Mouse (Mus musculus): Measurements from ENCODE around the gene Apba3.

Gene Apba3

DNA sequence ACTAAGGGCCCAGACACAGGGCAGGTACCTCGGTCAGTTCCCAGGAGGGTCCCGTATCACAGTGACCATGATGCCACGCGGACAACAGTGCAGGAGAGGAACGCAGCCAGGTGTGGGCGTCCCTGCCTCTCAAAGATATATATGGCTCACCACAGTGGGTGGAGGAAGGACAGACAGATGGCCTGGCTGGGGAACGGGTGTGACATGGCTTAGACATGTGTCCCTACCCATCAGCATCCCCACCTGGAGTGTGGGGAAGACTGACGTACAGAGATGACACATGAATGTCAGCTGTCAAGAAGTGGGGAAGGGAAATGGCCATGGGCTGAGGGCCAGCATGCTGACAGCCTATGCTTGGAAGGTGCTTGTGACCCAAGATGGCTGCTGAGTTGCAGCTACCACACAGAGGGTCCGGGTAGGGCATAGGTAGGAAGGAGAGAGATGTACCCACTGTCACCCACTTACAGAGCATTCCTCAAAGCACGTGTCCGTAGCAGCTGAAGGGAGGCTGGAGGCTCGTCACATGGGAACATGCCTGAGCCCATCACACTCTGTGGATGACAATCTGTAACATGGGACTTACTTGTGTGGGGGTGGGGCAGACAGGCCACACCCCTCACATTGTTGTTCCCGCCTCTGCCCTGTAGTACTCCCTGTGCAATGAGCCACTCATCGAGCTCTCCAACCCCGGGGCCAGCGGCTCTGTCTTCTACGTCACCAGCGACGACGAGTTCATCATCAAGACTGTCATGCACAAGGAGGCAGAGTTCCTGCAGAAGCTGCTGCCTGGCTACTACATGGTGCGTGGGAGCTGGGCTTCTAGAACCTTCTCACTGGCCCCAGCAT, 40.3 kb downstream of the Apba3 start:
- no peak for DNase-seq (ENCODE audit: inconsistent ontology term)

DNA sequence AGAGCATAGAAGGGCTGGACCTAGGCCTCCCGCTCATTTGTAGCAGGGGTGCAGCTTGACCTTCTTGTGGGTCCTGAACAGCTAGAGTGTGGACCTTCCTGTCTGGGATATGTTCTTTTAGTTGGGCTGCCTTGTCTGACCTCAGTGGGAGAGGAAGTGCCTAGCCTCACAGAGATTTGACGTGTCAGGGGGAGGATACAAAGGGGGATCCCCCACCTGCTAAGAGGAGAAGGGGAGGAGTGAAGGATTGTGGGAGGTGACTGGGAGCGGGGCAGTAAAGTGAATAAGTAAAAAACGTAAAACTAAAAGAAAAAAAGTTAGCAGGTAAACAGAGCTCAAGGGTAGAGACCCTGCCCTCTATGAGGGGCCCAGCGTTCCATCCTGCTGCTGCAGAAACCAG, 42.8 kb downstream of the Apba3 start:
- DNase-seq (ENCODE audit: inconsistent ontology term), result no peak

DNA sequence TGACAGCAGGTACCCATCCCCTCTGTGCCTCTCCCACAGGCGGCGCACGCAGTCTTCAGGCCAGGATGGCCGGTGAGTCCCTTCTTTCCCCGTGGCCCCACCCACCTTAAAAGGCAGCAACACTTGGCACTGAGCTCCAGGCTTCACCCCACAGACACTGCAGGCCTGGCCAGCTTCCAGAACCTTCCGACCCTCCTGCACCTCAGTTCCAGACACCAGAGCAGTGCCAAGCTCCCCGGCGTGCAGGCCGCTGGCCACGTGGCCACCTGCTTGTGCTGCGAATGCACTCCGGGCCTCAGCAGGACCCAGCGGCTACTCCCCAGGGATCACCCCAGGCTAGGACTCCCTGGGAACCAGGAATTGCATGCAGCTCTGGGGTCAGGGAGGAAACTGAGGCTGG, 46.8 kb downstream of the Apba3 start:
- no peak for DNase-seq (ENCODE audit: inconsistent ontology term)

DNA sequence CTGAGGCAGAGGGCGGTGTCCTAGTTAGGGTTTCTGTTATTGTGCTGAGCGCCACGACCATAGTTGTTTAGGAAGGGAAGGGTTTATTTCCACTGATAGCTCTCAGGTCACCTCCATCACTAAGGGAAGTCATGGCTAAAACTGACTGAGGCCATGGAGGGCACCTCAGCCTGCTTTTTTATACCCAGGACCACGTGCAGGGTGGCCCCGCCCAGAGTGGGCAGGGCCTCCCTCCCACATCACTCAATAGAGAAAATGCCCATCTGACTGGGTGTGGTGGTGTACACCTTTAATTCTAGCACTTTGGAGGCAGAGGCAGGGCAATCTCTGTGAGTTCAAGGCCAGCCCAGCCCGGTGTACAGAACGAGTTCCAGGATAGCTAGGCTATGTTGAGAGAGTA, 47.4 kb downstream of the Apba3 start:
- DNase-seq (ENCODE audit: inconsistent ontology term), result no peak

DNA sequence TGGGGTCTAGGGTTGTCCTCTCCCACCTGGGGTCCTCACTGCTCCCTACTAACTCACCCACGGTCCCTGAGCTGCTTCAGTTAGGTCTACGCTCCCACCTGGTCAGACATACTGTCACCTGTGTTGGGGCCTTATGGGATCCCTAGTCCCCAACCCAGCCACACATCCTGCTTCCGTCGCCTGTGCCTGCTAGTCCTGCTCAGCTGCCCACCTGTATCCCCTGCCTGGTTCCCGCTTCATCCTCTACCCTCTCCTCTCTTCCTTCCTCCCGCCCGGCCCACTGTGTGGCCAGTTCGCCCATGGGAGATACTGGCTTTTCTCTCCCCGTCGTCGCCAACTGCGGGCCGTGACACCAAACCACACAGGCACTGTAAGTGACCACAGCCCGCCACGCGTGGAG, 48.8 kb downstream of the Apba3 start:
- no peak for DNase-seq (ENCODE audit: inconsistent ontology term)

DNA sequence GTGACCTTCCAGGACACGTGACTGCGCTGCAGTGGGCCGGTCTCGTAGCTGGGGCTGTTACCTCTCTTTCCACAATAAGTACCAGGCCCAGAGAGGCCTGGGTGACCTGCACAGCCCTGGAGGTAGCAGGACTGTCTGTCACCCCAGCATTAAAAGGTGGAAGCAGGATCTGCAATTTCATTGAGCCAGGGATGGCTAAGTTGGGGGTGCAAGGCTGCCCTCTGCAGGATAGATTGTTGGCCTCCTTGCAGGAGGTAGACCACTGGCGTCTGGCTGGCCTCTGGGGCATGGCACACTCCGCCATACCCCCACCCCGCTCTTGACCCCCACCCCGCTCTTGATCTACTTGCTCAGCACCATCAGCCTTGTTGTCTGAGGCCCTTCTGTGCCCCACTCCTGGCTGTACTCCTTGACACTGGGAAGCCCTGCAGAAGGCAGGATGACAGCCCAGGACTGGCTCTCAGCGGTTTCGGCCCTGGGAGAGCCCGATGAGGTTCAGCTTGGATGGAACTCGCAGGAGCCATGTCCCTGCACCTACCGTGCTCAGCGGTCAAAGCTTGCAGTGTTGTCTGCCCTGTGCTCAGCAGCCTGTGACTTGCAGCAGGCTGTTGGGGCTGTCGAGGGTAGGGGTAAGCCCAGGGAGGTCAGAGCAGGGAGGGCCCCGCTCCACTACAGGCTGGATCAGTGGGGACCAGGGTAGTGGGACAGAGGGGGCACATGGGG, 49.7 kb downstream of the Apba3 start:
- DNase-seq (ENCODE audit: inconsistent ontology term), result no peak

DNA sequence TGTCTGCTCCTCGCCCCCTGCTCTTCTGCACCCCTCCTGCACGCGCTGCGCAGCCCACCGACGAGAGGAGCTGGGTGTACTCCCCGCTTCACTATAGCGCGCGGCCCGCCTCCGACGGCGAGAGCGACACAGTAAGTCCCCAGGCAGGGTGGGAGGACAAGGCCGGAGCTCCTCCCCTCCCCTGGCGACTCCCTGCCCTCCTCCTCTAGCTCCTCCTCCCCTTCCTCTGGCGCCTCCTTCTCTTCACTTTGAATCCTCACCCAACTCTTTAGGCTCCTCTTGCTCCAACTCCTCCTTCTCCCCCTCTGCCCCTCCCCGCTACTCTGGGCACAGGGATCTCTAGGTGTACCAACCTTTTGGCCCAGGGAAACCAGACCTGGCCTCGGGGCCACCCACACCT, 50.5 kb downstream of the Apba3 start:
- DNase-seq (ENCODE audit: inconsistent ontology term), result peak; percentile 76

DNA sequence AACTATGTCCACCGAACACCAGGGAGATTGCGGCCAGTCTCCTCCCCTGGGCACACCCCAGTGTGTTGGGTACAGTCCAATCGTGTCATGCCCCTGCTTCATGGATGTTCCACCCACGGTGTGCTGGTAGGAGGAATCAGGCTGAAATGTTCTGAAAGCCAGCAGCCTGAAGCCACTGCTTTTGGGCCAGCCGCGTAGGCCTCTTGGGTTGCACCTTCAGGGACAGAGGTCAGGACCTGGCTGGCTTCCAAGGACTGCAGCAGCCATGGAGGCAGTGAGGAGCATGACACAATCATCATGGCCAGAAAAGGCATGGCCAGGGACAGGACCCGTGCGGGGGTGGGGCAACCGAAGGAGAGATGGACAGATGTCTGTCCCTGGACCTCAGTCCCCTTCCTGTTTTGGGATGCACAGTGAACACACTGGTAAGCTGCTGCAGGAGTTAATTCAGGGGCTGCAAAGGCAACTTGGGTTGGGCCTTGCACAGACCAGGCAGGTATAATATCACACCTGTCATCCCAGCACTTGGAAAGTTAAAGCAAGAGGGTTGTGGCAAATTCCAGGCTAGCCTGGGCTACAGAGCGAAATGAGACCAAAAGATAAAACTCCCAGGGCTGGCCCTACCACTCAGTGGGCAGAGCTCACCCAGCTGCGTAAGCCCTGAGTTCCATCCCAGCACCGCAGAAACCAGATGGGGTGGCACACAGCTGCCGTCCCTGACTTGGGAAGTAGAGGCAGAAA, 52.0 kb downstream of the Apba3 start:
- DNase-seq (ENCODE audit: inconsistent ontology term), result no peak

DNA sequence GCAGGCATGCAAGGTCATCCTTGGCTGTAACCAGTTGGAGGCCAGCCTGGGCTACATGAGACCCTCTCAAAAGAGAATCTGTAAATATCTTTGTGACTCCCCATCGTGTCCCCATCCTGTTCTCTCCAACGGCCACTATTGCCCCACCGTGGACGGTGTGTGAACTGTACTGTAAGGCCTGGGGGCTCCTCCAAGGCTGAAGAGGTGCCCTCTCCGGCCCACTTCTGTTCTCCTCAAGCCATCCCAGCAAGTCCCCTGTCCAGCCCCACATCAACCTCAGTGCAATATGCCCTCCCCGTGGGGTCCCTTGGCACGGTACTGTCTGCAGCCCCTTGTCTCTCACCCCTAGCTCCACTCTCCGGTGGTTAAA, 52.6 kb downstream of the Apba3 start:
- DNase-seq (ENCODE audit: inconsistent ontology term), result no peak

DNA sequence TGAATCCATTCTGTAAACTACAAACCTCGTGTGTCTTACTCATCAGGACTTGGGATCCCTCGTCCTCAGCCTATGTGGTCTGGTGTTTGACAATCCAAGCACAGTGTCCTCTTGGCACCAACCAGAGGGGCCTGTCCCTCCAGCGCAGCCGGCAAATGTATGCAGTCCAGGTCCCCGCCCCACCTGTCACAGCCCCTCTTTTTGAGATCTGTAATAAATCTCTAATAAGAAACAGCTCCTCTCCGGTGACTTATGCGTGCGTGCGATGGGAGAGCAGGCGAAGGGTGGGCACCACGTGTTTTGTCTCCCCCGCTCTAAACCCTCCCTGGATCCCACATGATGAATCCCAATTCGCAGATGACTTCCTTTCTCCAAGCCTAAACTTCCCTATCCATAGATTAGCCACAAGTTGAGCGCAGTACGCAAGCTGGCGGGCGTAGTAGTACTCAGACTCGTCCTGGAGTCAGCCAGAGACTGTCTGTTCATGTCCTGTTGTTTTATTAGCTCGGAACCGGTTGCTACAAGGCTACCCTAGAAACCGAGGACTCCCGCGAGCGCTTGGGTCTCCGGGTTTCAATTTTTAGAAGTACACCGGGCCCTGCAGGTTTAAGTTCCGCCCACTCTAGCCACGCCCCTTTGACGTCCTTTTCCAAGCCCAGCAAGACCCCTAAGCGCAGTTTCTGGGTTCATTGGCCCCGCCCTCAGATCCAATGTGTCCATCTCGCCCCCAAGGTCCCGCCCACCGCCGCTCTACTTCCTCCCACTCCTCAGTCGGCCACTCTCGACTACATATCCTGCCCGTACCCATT, 53.2 kb downstream of the Apba3 start:
- DNase-seq (ENCODE audit: inconsistent ontology term), result no peak

DNA sequence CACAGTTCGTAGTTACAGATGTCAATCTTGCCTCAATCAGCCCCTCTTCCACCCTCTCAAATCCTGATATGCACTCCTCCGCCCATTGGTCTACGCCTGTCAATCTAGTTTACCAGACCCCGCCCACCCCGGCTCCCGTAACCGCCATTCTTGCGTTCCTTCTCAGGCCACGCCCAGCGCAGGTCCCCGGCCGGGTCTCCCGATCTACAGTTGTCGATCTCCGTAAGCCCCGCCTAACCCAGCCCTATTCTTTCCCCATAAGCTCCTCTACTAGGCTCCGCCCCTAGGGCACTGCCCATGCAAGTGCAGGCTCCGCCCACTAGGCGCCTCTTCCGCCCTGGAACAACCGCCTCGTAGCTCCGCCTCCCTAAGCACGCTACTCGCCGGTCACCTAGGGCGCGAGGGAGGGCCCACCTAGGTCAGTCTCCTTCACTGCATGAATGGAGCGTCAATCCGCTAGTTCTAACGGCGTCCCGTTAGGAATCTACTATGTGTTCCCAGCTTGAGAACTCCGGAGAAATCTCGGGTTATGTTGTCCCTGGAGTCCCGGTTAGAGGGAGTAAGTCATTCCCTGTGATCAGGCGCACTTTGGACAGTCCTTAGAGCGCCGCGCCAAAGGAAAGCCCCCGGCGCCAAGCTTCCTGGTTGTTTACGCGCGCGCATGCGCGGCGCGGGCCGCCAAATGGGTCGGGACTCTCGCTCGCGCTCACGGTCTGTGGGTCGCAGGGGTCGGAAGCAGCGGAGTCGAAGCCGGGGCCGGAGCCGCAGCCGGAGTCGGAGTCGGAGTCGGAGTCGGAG, 54.0 kb downstream of the Apba3 start, which contains the start of gene Cactin:
Gene Cactin, plus strand, starts transcription at position 554 of the 798 bp plus-strand sequence.
- DNase-seq (ENCODE audit: inconsistent ontology term), result peak; percentile 100

DNA sequence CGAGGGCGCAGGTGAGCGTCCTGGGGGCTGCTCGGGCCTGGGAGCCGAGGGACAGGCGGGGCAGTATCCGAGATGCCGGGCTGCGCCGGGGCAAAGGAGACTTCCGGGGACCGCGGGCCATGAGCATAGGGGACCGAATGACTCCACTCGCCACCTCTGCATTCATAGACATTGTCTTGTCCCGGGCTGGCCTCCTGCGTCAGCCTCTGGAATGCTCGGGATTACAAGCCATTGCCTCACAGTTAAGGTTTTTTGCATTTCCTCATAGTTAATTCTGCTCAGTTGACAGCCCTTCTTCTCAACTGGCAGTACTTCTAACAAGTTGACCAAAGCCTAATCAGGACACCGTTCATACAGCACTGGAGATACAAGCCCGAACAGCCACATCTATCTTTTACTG, 54.7 kb downstream of the Apba3 start:
- DNase-seq (ENCODE audit: inconsistent ontology term), result no peak

DNA sequence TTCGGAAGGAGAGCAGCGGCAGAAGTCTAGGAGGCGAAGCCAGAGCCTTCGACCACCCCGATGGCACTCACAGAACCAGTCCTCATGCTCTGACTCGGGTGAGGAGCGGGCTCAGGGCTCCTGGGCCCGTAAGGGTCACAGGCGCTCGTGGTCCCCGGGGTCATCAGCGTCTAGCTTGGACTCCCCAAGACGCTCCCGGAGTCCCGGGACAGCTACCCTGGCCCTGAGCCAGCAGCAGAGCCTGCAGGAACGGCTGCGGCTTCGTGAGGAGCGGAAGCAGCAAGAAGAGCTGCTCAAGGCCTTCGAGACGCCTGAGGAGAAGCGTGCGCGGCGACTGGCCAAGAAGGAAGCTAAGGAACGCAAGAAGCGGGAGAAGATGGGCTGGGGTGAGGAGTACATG, 55.7 kb downstream of the Apba3 start:
- DNase-seq (ENCODE audit: inconsistent ontology term), result no peak

Measured in Muller cell, postnatal 12 days (primary cell).